Mouse (Mus musculus) heart, embryonic 15.5 days (tissue): ENCODE results near the gene Ifitm10. TPM values are rescaled to one million over a fixed set of nuclear protein-coding genes. Genes with fewer than 3 reads are reported as not detected.
"Not testable (repeated sequence)": the region's sequence is repeated elsewhere in the genome, so short reads cannot be mapped to it uniquely, and the experiment has no call there.

ENCODE experiments used
- ATAC-seq: fragments of 200-750 bp; cut with Nextera tagmentation; replicated peaks from 2 replicates; pipeline ENCODE4 v1.8.0; 2017; ENCODE audit warnings: low read depth, moderate TSS enrichment; ENCODE audit not compliant: insufficient number of reproducible peaks, insufficient read depth, low FRiP score
- H3K27ac ChIP-seq: fragments of 300-500 bp; sonication (generic); 2 replicates; pipeline ENCODE4 v1.5.1; 2015; ENCODE audit warnings: mild to moderate bottlenecking, inconsistent platforms
- H3K27me3 ChIP-seq: fragments of 300-500 bp; sonication (generic); 2 replicates; pipeline ENCODE4 v1.6.1; 2015; ENCODE audit warnings: inconsistent platforms
- H3K36me3 ChIP-seq: fragments of 300-500 bp; sonication (generic); 2 replicates; pipeline ENCODE4 v1.6.1; 2015; ENCODE audit warnings: mild to moderate bottlenecking, inconsistent platforms
- H3K4me1 ChIP-seq: fragments of 300-500 bp; sonication (generic); replicated peaks from 2 replicates; pipeline ENCODE4 v1.6.1; 2015; ENCODE audit warnings: inconsistent platforms
- H3K4me2 ChIP-seq: fragments of 300-500 bp; sonication (generic); 2 replicates; pipeline ENCODE4 v1.6.1; 2015; ENCODE audit warnings: inconsistent platforms, mild to moderate bottlenecking, moderate library complexity
- H3K4me3 ChIP-seq: fragments of 300-500 bp; sonication (generic); 2 replicates; pipeline ENCODE4 v1.5.1; 2015; ENCODE audit warnings: mild to moderate bottlenecking, inconsistent platforms
- H3K9ac ChIP-seq: fragments of 300-500 bp; sonication (generic); 2 replicates; pipeline ENCODE4 v1.6.1; 2015; ENCODE audit warnings: mild to moderate bottlenecking, inconsistent platforms
- H3K9me3 ChIP-seq: fragments of 300-500 bp; sonication (generic); replicated peaks from 2 replicates; pipeline ENCODE4 v1.6.1; 2016; ENCODE audit warnings: inconsistent platforms
- WGBS: fragments of 180-500 bp; shearing (Covaris S2); methylation state at CpG from one replicate; pipeline ENCODE4 v1.1.7; 2015; ENCODE audit warnings: mixed read lengths; 5-methylcytosine and 5-hydroxymethylcytosine counted together
- polyA plus RNA-seq: library from polyadenylated mRNA; unstranded; fragments of >200 nt; fragmentation: Nextera tagmentation; extraction: Ambion mirVana; gene quantifications from 2 replicates; pipeline ENCODE4 v1.2.1, GENCODE M21; 2015

The Ifitm10 gene
- polyA plus RNA-seq, 1 experiment from 2014 or later, result 5.5 TPM

DNA sequence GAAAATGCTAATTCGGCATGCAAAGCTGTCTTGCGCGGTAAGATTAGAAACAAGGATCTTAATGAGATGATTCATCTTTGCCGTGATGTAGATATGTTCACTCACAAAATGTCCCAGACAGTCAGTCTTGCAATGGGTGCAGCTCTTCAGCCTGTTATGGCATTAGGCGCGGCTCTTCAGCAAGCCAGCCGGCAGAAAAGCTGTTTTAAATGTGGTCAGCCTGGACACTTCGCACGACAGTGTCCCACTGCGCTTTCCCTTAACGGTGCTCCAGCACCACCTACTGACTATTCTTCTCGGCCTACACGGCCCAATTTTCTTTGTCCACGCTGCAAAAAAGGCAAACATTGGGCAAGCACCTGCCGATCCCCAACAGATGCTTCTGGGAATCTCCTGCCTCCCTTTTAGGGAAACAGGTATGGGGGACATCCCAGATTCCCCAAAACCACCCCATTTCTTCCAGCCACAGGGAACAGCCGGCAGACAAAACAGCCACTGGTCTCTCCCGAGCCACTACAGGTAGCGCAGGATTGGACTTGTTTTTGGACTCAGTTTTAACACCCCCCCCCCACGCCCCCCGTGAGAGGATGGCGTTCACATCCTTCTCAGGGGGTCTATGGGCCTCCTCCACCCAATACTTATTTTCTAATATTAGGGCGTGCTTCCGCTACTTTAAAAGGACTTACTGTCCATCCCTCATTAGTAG lies 88.3 kb downstream of the Ifitm10 start:
- Histone ChIP-seq H3K27ac (peak overlapping the region; percentile 84), H3K9me3 (no peaks in the 10 kb centered on the region), H3K9ac (peak overlapping the region; percentile 32; the same call in 1 of the 2 replicates), H3K4me3 (peak overlapping the region; percentile 53), H3K36me3 (no peaks in the 10 kb centered on the region), H3K27me3 (no peaks in the 10 kb centered on the region), H3K4me2 (peak overlapping the region; percentile 67), H3K4me1 (peaks cover 18% of the 10 kb centered on the region)
- 21% methylated on average over 23 of the region's 23 CpGs for WGBS
- peak; percentile 63 for ATAC-seq

DNA sequence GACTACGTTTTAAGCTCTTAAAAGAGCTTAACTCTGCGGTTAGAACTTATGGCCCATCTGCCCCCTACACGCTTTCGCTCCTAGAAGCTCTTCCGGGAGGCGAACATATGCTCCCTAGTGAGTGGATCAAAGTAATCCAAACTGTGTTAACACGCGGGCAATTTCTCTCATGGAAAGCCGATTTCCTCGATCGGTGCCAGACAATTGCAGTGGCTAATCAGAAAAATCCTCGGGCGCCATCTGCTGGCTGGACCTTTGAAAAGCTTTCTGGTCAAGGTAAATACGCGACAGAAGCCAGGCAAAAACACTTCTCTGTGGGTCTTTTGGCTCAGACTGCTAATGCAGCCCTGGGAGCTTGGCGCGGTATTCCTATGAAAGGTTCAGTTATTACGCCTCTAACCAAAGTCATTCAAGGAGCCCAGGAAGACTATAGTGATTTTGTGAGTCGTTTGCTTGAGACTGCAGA lies 88.9 kb downstream of the Ifitm10 start:
- Histone ChIP-seq H3K9me3 (no peaks in the 10 kb centered on the region), H3K4me3 (peak overlapping the region; percentile 53), H3K27me3 (no peaks in the 10 kb centered on the region), H3K4me1 (peaks cover 18% of the 10 kb centered on the region), H3K27ac (peak overlapping the region; percentile 84), H3K4me2 (peak overlapping the region; percentile 67), H3K36me3 (no peaks in the 10 kb centered on the region), H3K9ac (peak overlapping the region; percentile 69)
- peak; percentile 72 for ATAC-seq
- under 1% methylated on average over 19 of the region's 19 CpGs for WGBS

GRCm38 (mm10) chr7:142284023-142284591 lies 89.4 kb downstream of the Ifitm10 start:
- Histone ChIP-seq H3K4me3 (peak overlapping the region; percentile 53), H3K4me2 (peak overlapping the region; percentile 67), H3K4me1 (peaks cover 18% of the 10 kb centered on the region), H3K9me3 (no peaks in the 10 kb centered on the region), H3K9ac (peak overlapping the region; percentile 69), H3K27me3 (no peaks in the 10 kb centered on the region), H3K27ac (peak overlapping the region; percentile 84), H3K36me3 (no peaks in the 10 kb centered on the region)
- under 1% methylated on average over 38 of the region's 38 CpGs for WGBS
- peak; percentile 57 for ATAC-seq

DNA sequence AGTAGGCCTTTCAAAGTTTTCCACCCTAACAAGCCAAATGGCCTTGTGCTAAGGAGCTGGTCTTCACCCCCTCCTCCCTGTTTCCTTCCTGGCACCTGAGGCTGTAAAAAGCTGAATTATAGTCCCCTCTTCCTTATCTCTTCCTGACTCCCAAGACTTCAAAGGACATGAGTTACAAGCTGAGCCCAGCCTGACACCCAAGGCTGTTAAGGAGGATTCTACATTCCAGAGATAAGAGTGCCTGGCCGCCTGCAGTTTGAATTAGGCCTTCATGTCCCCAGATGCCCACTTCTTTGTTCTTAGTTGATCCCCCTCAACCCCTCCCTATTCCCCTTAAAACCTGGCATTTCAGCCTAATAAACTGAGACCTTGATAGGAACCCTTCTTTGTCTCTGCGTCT lies 90.7 kb downstream of the Ifitm10 start:
- not testable (repeated sequence) for ATAC-seq, H3K9me3 ChIP-seq, H3K4me3 ChIP-seq, H3K27ac ChIP-seq, H3K36me3 ChIP-seq, H3K27me3 ChIP-seq, H3K9ac ChIP-seq
- peak overlapping the region; percentile 67 for H3K4me2 ChIP-seq
- H3K4me1 ChIP-seq, result peaks cover 18% of the 10 kb centered on the region
- 15% methylated on average over 2 of the region's 2 CpGs for WGBS

DNA sequence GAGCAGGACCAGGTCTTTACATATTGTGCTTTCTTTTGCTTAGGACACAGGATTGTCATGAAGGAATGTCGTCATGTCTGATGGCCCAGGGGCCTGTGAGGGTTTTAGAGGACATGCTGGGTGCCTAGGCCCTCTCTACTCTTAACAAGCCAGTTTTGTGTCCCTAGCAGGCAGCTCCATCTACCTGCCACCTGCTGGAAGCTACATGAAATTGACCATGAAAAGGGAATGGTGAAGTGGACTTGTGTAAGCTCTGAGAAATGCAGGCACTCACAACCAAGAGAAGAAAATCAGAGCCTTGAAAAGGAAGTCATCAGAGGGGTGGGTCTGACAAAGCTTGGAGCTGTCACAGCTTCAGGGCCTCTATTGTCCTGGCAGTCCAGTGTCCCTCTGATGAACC lies 94.3 kb downstream of the Ifitm10 start:
- H3K4me1 ChIP-seq, result peaks cover 14% of the 10 kb centered on the region
- not testable (repeated sequence) for H3K9ac ChIP-seq, H3K27ac ChIP-seq, H3K36me3 ChIP-seq, H3K9me3 ChIP-seq, H3K4me2 ChIP-seq, H3K27me3 ChIP-seq, H3K4me3 ChIP-seq, ATAC-seq
- WGBS, result 71% methylated on average over 1 of the region's 1 CpGs

GRCm38 (mm10) chr7:142278183-142278582 lies 95.4 kb downstream of the Ifitm10 start:
- H3K4me1 ChIP-seq, result peaks cover 12% of the 10 kb centered on the region
- H3K27ac ChIP-seq, ATAC-seq, H3K4me3 ChIP-seq, H3K4me2 ChIP-seq, H3K36me3 ChIP-seq, H3K9me3 ChIP-seq, H3K9ac ChIP-seq, H3K27me3 ChIP-seq: not testable (repeated sequence)
- 2% methylated on average over 3 of the region's 3 CpGs for WGBS

Other genes with a start within 250 kb of the Ifitm10 start
- not detected in 2 replicates for gene Gm39115, start 237.7 kb downstream of the Ifitm10 start, polyA plus RNA-seq
- gene Gm45337, start 229.1 kb downstream of the Ifitm10 start, polyA plus RNA-seq, result not detected in 2 replicates
- gene Gm29735, start 216.6 kb downstream of the Ifitm10 start, polyA plus RNA-seq, result not detected in 2 replicates
- not detected in 2 replicates for gene Gm4553, start 208.0 kb downstream of the Ifitm10 start, polyA plus RNA-seq
- gene Krtap5-2, start 197.7 kb downstream of the Ifitm10 start, polyA plus RNA-seq, result not detected in 2 replicates
- not detected in 2 replicates for gene Gm10153, start 183.4 kb downstream of the Ifitm10 start, polyA plus RNA-seq
- not detected in 2 replicates for gene Krtap5-3, start 172.4 kb downstream of the Ifitm10 start, polyA plus RNA-seq
- gene Gm7579, start 161.9 kb downstream of the Ifitm10 start, polyA plus RNA-seq, result not detected in 2 replicates
- not detected in 2 replicates for gene Krtap5-5, start 143.8 kb downstream of the Ifitm10 start, polyA plus RNA-seq
- gene Gm40460, start 132.7 kb downstream of the Ifitm10 start, polyA plus RNA-seq, result not detected in 2 replicates
- gene Gm2431, start 115.4 kb downstream of the Ifitm10 start, polyA plus RNA-seq, result not detected in 2 replicates
- gene Gm4559, start 99.4 kb downstream of the Ifitm10 start, polyA plus RNA-seq, result not detected in 2 replicates
- gene Krtap5-1, start 76.6 kb downstream of the Ifitm10 start, polyA plus RNA-seq, result not detected in 2 replicates
- not detected in 2 replicates for gene Krtap5-4, start 70.2 kb downstream of the Ifitm10 start, polyA plus RNA-seq
- gene Gm49369, start 8.9 kb upstream of the Ifitm10 start, polyA plus RNA-seq, result 1.2 TPM in 1 of 2 replicates, not detected in the other
- gene Ctsd, start 14.3 kb upstream of the Ifitm10 start, polyA plus RNA-seq, result 389 and 487 TPM in 2 replicates
- 0.48 and 1.7 TPM in 2 replicates for gene Syt8, start 61.1 kb upstream of the Ifitm10 start, polyA plus RNA-seq
- gene Tnni2, start 68.1 kb upstream of the Ifitm10 start, polyA plus RNA-seq, result 16.8 and 16.9 TPM in 2 replicates
- 49.6 and 83.5 TPM in 2 replicates for gene Lsp1, start 87.1 kb upstream of the Ifitm10 start, polyA plus RNA-seq
- 4.6 and 4.8 TPM in 2 replicates for gene Tnnt3, start 125.1 kb upstream of the Ifitm10 start, polyA plus RNA-seq
- gene Mrpl23, start 158.9 kb upstream of the Ifitm10 start, polyA plus RNA-seq, result 17.0 and 18.7 TPM in 2 replicates